ENCODE assay signal across 23 mouse cellular contexts in genomic region chr10:123416024-123416423, GRCm38 (mm10).
A peak's percentile ranks its signal among the peaks of the same experiment; 100 is the strongest.
DNase-seq lines count a peak whose midpoint lies in the region; ATAC-seq and TF ChIP-seq lines count a peak whose summit lies in the region.
"Had no signal": no experiment of that assay in that cellular context is flagged by ENCODE, and none has a peak within 500 bp of the region (broad histone marks: within the 10 kb centered on the region; RNA-seq: fewer than 3 reads in every experiment).

No protein-coding gene starts in this region.

- H3K27me3 ChIP-seq in hindbrain, embryonic 16.5 days (replicated peaks; ENCODE audit: control insufficient read depth, insufficient read depth, low read length) = no peaks in the 10 kb centered on the region
- H3K27me3 ChIP-seq in hindbrain, embryonic 13.5 days = no peaks in the 10 kb centered on the region
- H3K27me3 ChIP-seq: intestine, embryonic 15.5 days; liver, embryonic 12.5 days; midbrain, embryonic 12.5 days; stomach, embryonic 15.5 days had no signal

- no peak for TF ChIP-seq CTCF in brain, embryonic 14.5 days (IDR thresholded peaks at IDR 0.05; ENCODE audit: borderline replicate concordance, extremely low read depth, insufficient read depth, insufficient read length)
- TF ChIP-seq CTCF in gastrocnemius, adult 2 months (IDR thresholded peaks at IDR 0.05) = no peak

- 36% methylated on average over 4 of the region's 4 CpGs for WGBS in hindbrain, embryonic 16.5 days
- WGBS in hindbrain, embryonic 13.5 days = 57% methylated on average over 4 of the region's 4 CpGs

- no peak for TF ChIP-seq POLR2A in brain, embryonic 14.5 days (IDR thresholded peaks at IDR 0.05; ENCODE audit: borderline replicate concordance, extremely low read depth, insufficient read depth, insufficient read length, poor library complexity, severe bottlenecking)

- no peak overlapping the region for H3K4me3 ChIP-seq in hindbrain, embryonic 16.5 days (ENCODE audit: low read length)
- no peak overlapping the region for H3K4me3 ChIP-seq in hindbrain, embryonic 13.5 days
- H3K4me3 ChIP-seq in gastrocnemius, adult 2 months = no peak overlapping the region
- H3K4me3 ChIP-seq: forebrain, embryonic 10.5 days; heart, embryonic 10.5 days; intestine, embryonic 15.5 days; liver, embryonic 12.5 days; midbrain, embryonic 12.5 days; stomach, embryonic 15.5 days had no signal

- no peak overlapping the region for H3K27ac ChIP-seq in hindbrain, embryonic 16.5 days (ENCODE audit: low read depth, low read length)
- no peak overlapping the region for H3K27ac ChIP-seq in hindbrain, embryonic 13.5 days
- no peak overlapping the region for H3K27ac ChIP-seq in gastrocnemius, adult 2 months
- H3K27ac ChIP-seq: forebrain, embryonic 10.5 days; heart, embryonic 10.5 days; intestine, embryonic 15.5 days; liver, embryonic 12.5 days; midbrain, embryonic 12.5 days; stomach, embryonic 15.5 days had no signal

- no peaks in the 10 kb centered on the region; the same call in 1 of the 2 replicates for H3K4me1 ChIP-seq in hindbrain, embryonic 16.5 days (ENCODE audit: control insufficient read depth, insufficient read depth, low read depth, low read length)
- H3K4me1 ChIP-seq in hindbrain, embryonic 13.5 days (replicated peaks) = peaks cover 6% of the 10 kb centered on the region
- H3K4me1 ChIP-seq: heart, embryonic 10.5 days; intestine, embryonic 15.5 days; liver, embryonic 12.5 days; stomach, embryonic 15.5 days had no signal

- intact Hi-C loops in gastrocnemius, adult 2 months (cut with DNase I) = no loop called here

- H3K9ac ChIP-seq in hindbrain, embryonic 16.5 days (ENCODE audit: low read depth, low read length) = no peak overlapping the region
- H3K9ac ChIP-seq in hindbrain, embryonic 13.5 days = no peak overlapping the region
- H3K9ac ChIP-seq: intestine, embryonic 15.5 days; liver, embryonic 12.5 days; midbrain, embryonic 12.5 days; stomach, embryonic 15.5 days had no signal

- 0 out of 2 replicates have a peak, but pooled peaks have one; percentile 30 for ATAC-seq in hindbrain, embryonic 16.5 days
- ATAC-seq in hindbrain, embryonic 13.5 days (ENCODE audit: low FRiP score) = no peak
- ATAC-seq: intestine, embryonic 15.5 days; liver, embryonic 12.5 days had no signal

- DNase-seq in embryo, embryonic 11 days = peak; percentile 45
- no peak for DNase-seq in embryo, embryonic 9.5 days (ENCODE audit: extremely low spot score)
- DNase-seq in brain, embryonic 14.5 days (ENCODE audit: low read depth) = peak; percentile 51
- peak; percentile 41 for DNase-seq in mesoderm, embryonic 11.5 days (ENCODE audit: low read depth, low spot score)
- DNase-seq in gastrocnemius, adult 2 months = no peak
- no peak for DNase-seq in urinary bladder, adult 2 months (ENCODE audit: low spot score)
- DNase-seq: adrenal gland, postnatal 25 days; cerebellum, adult 9-11 months; gastrocnemius, postnatal 10 days; kidney, adult 8-10 months; kidney, postnatal 10 days; lung, adult 18-20 months; lung, postnatal 10 days; right cerebral cortex, adult 18-20 months; thymus, postnatal 25 days had no signal

- no peak overlapping the region for H3K4me2 ChIP-seq in hindbrain, embryonic 16.5 days (ENCODE audit: low read length)
- H3K4me2 ChIP-seq in hindbrain, embryonic 13.5 days = no peak overlapping the region
- H3K4me2 ChIP-seq: intestine, embryonic 15.5 days; liver, embryonic 12.5 days; midbrain, embryonic 12.5 days; stomach, embryonic 15.5 days had no signal

- H3K36me3 ChIP-seq in hindbrain, embryonic 16.5 days (ENCODE audit: control insufficient read depth, insufficient read depth, low read length) = no peaks in the 10 kb centered on the region
- H3K36me3 ChIP-seq in hindbrain, embryonic 13.5 days = no peaks in the 10 kb centered on the region
- H3K36me3 ChIP-seq: forebrain, embryonic 10.5 days; heart, embryonic 10.5 days; intestine, embryonic 15.5 days; liver, embryonic 12.5 days; midbrain, embryonic 12.5 days; stomach, embryonic 15.5 days had no signal

- H3K9me3 ChIP-seq in hindbrain, embryonic 16.5 days (ENCODE audit: control insufficient read depth, low read length) = no peaks in the 10 kb centered on the region
- 0 out of 2 replicates have a peak, but pooled peaks cover 4% of the 10 kb centered on the region for H3K9me3 ChIP-seq in hindbrain, embryonic 13.5 days
- H3K9me3 ChIP-seq: forebrain, embryonic 10.5 days; heart, embryonic 10.5 days; intestine, embryonic 15.5 days; liver, embryonic 12.5 days; midbrain, embryonic 12.5 days; stomach, embryonic 15.5 days had no signal

Comparison
In these comparisons a context has a peak if more than half of its experiments do, and no peak if none do; other contexts are left out.
1. DNase-seq: peak in embryo, embryonic 11 days (single experiment), brain, embryonic 14.5 days (single experiment) and mesoderm, embryonic 11.5 days (single experiment); none in embryo, embryonic 9.5 days (single experiment), gastrocnemius, adult 2 months (single experiment) and urinary bladder, adult 2 months (single experiment).